Mouse (Mus musculus): ENCODE results near the gene Card14.
A peak's percentile ranks its signal among the peaks of the same experiment; 100 is the strongest.

Gene Card14

DNA sequence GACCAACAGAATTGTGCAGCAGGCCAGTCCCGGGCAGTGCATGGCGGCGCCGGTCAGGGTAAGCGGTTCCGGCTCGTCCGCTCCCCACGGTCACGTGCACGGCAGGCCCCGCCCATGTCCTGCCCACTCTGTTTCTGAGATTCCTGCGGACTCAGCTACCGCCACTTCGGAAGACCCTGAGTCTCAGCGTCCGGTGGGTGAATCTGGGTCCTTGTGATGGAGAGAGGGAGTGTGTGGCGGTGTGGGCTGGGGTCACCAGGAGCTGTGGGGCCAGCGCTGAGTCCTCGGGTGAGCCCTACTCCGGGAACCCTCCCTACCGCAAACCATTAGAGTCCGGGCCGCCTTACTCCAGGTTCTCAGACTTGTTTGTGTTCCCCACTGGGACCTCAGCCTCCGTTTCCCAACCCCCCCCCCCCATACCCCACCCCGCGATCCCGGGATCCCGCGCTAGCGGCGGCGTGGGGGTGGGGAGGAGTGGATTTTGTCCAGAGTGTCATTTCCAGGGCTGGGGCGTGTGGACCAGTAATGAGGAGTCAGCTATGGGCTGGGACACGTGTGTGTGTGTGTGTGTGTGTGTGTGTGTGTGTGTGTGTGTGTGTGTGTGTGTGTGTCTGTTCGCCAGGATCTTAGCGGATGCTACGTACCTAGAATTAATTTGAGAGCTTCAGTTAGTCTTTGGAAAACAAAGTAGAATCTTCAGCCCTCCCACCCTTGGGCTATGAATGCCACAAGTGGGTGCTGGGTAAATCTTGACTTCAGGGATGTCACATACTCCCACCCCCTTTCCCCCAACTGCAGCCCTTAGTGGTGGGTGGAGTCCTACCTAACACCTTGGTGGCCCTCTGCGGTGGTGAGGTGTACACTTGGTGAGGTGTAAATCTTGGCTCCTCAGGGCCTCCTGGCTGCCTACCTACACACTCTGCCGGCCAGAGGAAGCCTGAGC, 48.1 kb downstream of the Card14 start, which contains the start of the genes Sgsh and Slc26a11:
TSS of gene Sgsh (minus strand) at position 94 of the 943 bp plus-strand sequence.
TSS of gene Slc26a11 (plus strand) at position 115 of the 943 bp plus-strand sequence.
- Histone ChIP-seq H3K4me3 (replicated peaks; ENCODE audit: low read length) (peak within 1 kb of the TSS; percentile 84), H3K4me1 (replicated peaks; ENCODE audit: low read depth, low read length) (peaks cover 35% of the 10 kb centered on the region), H3K9me3 (ENCODE audit: low read length) (no peaks in the 10 kb centered on the region), H3K36me3 (ENCODE audit: insufficient read depth, low read length) (peaks cover 5% of the 10 kb centered on the region; the same call in 1 of the 2 replicates), H3K27me3 (ENCODE audit: insufficient read depth, low read length) (peaks cover 38% of the 10 kb centered on the region)
- TF ChIP-seq NANOG (IDR thresholded peaks at IDR 0.05; ENCODE audit: borderline replicate concordance, low read length): no peak
- TF ChIP-seq POU5F1 (IDR thresholded peaks at IDR 0.05; ENCODE audit: borderline replicate concordance, low read length): no peak
- TF ChIP-seq CTCF (conservative IDR thresholded peaks at IDR 0.05; ENCODE audit: low read length): no peak

- peaks cover 34% of the 10 kb centered on the region for H3K4me1 ChIP-seq (replicated peaks; ENCODE audit: low read depth, low read length)
- H3K27me3 ChIP-seq (ENCODE audit: insufficient read depth, low read length): peaks cover 24% of the 10 kb centered on the region
- TF ChIP-seq CTCF (conservative IDR thresholded peaks at IDR 0.05; ENCODE audit: low read length) (no peak), NANOG (IDR thresholded peaks at IDR 0.05; ENCODE audit: borderline replicate concordance, low read length) (no peak), POU5F1 (IDR thresholded peaks at IDR 0.05; ENCODE audit: borderline replicate concordance, low read length) (no peak)
Observed at GRCm38 (mm10) chr11:119359089-119359488, 51.5 kb downstream of the Card14 start.

DNA sequence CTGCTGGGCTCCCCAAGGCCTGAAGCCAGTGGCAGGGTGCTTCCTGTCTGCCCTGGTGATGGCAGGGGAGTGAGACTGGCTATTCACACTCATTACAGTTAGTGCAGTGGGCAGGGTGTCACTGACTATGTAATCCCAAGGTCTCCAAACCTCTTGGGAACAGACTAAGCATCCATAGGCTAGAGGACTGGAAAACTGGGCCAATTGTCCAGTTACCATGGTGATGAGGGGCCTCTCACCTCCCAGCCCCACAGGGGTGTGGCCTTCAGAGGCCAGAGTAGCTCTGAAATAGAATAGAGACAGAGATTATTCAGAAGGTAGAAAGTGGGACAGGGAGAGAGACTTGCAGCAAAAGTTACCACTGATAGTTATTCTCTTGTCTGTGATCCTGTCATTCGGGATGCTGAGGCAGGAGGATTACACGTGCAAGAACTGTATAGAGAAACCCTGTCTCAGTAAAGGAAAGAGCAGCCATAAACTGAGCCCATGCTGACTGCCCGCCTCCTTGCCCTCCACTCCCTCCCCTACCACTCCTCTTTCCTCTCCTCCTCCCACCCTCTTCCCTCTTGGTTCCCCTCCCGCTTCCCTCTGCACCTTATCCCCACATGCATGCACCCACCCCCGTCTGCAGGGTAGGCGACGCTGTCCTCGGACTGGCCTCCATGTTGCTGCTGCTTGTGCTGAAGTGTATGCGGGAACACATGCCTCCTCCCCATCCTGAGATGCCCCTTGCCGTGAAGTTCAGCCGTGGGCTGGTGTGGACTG, 55.4 kb downstream of the Card14 start:
- peak overlapping the region; percentile 54 for H3K4me3 ChIP-seq (replicated peaks; ENCODE audit: low read length)
- no peaks in the 10 kb centered on the region for H3K9me3 ChIP-seq (ENCODE audit: low read length)
- H3K4me1 ChIP-seq (replicated peaks; ENCODE audit: low read depth, low read length): peaks cover 25% of the 10 kb centered on the region
- peaks cover 2% of the 10 kb centered on the region; the same call in 1 of the 2 replicates for H3K36me3 ChIP-seq (ENCODE audit: insufficient read depth, low read length)
- TF ChIP-seq POU5F1 (IDR thresholded peaks at IDR 0.05; ENCODE audit: borderline replicate concordance, low read length) (no peak), NANOG (IDR thresholded peaks at IDR 0.05; ENCODE audit: borderline replicate concordance, low read length) (no peak), CTCF (conservative IDR thresholded peaks at IDR 0.05; ENCODE audit: low read length) (no peak)
- no peaks in the 10 kb centered on the region for H3K27me3 ChIP-seq (ENCODE audit: insufficient read depth, low read length)

More at GRCm38 (mm10) chr11:119359089-119359488, 51.5 kb downstream of the Card14 start:
- H3K4me3 ChIP-seq (replicated peaks; ENCODE audit: low read length): no peak overlapping the region
- no peaks in the 10 kb centered on the region for H3K9me3 ChIP-seq (ENCODE audit: low read length)
- peaks cover 5% of the 10 kb centered on the region; the same call in 1 of the 2 replicates for H3K36me3 ChIP-seq (ENCODE audit: insufficient read depth, low read length)

DNA sequence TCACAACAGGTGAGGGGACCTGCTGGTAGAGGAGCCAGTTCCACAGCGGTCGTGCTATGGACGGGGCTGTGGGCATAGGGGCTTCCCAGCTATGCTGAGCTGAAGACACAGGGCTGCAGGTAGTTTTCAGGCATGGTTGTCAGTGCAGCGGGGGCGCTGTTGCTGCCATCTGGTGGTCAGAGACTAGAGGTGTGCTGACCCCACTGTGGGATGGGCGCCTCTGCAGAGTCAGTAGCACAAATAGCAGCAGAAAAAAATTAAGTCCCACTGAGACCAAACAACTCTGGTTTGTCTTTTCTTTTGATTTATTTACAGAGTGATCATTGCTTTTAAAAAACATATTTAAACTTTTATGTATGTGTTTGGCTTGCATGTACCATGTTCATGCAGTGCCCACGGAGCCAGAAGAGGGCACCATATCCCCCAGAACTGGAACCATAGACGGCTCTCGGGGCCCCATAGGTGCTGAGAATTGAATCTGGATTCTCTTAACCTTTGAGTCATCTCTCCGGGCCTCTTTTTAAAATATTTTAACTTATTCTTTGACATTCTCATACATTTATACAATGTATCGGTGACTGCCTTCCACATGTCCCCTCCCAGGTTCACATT, 56.1 kb downstream of the Card14 start:
- H3K36me3 ChIP-seq (ENCODE audit: insufficient read depth, low read length): no peaks in the 10 kb centered on the region
- peaks cover 29% of the 10 kb centered on the region for H3K4me1 ChIP-seq (replicated peaks; ENCODE audit: low read depth, low read length)
- 0 out of 2 replicates have a peak, but pooled peaks cover 1% of the 10 kb centered on the region for H3K27me3 ChIP-seq (ENCODE audit: insufficient read depth, low read length)
- no peaks in the 10 kb centered on the region for H3K9me3 ChIP-seq (ENCODE audit: low read length)
- peak overlapping the region; percentile 54 for H3K4me3 ChIP-seq (replicated peaks; ENCODE audit: low read length)
- TF ChIP-seq POU5F1 (IDR thresholded peaks at IDR 0.05; ENCODE audit: borderline replicate concordance, low read length) (no peak), NANOG (IDR thresholded peaks at IDR 0.05; ENCODE audit: borderline replicate concordance, low read length) (no peak), CTCF (conservative IDR thresholded peaks at IDR 0.05; ENCODE audit: low read length) (peak; percentile 95)

DNA sequence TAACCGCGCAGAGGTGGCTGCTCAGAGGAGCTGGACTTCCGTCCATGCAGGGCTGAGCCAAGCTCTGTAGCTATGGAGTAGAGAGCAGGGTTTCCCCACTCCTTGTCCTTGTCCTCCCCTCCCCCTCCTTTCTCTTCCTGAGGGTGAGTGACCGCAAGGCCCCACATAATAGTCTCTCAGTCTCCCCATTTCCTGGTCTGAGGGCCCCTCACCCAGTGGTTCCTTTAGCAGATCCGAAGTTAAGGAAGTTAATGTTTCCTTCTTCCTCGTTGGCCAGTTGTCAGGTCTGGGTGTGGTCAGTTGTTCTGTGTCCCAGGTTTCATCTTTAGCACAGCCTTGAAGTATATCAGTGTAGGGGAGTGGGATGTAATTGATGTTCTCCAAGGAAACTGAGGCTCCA, 67.9 kb downstream of the Card14 start:
- Histone ChIP-seq H3K4me3 (replicated peaks; ENCODE audit: low read length) (no peak overlapping the region), H3K27me3 (ENCODE audit: insufficient read depth, low read length) (no peaks in the 10 kb centered on the region), H3K36me3 (ENCODE audit: insufficient read depth, low read length) (no peaks in the 10 kb centered on the region; the same call in 1 of the 2 replicates), H3K9me3 (ENCODE audit: low read length) (no peaks in the 10 kb centered on the region), H3K4me1 (replicated peaks; ENCODE audit: low read depth, low read length) (peaks cover 27% of the 10 kb centered on the region)
- TF ChIP-seq CTCF (conservative IDR thresholded peaks at IDR 0.05; ENCODE audit: low read length) (no peak), POU5F1 (IDR thresholded peaks at IDR 0.05; ENCODE audit: borderline replicate concordance, low read length) (no peak), NANOG (IDR thresholded peaks at IDR 0.05; ENCODE audit: borderline replicate concordance, low read length) (no peak)

DNA sequence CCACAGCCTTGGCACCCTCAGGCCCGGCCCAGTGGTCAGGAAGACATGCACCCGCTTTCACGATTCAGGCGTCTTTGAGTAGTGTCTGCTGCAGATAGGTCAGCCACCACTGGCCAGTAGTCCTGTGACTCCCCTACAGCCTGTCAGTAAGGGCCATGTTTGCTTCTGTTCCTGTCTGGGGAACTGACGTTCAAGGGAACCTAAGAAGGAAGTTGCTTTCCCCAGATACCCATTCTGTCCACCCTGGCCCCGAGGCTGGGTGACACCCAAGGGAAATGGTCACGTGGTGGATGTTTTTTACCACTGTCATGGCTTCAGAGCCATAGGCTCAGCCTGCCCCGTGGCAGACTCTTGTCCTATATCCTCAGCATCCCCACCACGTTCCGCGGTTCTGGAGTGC, 69.8 kb downstream of the Card14 start:
- no peak for TF ChIP-seq NANOG (IDR thresholded peaks at IDR 0.05; ENCODE audit: borderline replicate concordance, low read length)
- TF ChIP-seq CTCF (conservative IDR thresholded peaks at IDR 0.05; ENCODE audit: low read length): no peak
- TF ChIP-seq POU5F1 (IDR thresholded peaks at IDR 0.05; ENCODE audit: borderline replicate concordance, low read length): no peak
- Histone ChIP-seq H3K4me3 (replicated peaks; ENCODE audit: low read length) (no peak overlapping the region), H3K27me3 (ENCODE audit: insufficient read depth, low read length) (no peaks in the 10 kb centered on the region), H3K9me3 (ENCODE audit: low read length) (no peaks in the 10 kb centered on the region), H3K4me1 (replicated peaks; ENCODE audit: low read depth, low read length) (peaks cover 42% of the 10 kb centered on the region), H3K36me3 (ENCODE audit: insufficient read depth, low read length) (no peaks in the 10 kb centered on the region; the same call in 1 of the 2 replicates)

- TF ChIP-seq POU5F1 (IDR thresholded peaks at IDR 0.05; ENCODE audit: borderline replicate concordance, low read length) (no peak), CTCF (conservative IDR thresholded peaks at IDR 0.05; ENCODE audit: low read length) (no peak), NANOG (IDR thresholded peaks at IDR 0.05; ENCODE audit: borderline replicate concordance, low read length) (no peak)
- H3K4me1 ChIP-seq (replicated peaks; ENCODE audit: low read depth, low read length): peaks cover 48% of the 10 kb centered on the region
- no peaks in the 10 kb centered on the region; the same call in 1 of the 2 replicates for H3K36me3 ChIP-seq (ENCODE audit: insufficient read depth, low read length)
- no peaks in the 10 kb centered on the region for H3K27me3 ChIP-seq (ENCODE audit: insufficient read depth, low read length)
- H3K9me3 ChIP-seq (ENCODE audit: low read length): no peaks in the 10 kb centered on the region
- no peak overlapping the region for H3K4me3 ChIP-seq (replicated peaks; ENCODE audit: low read length)
Observed at GRCm38 (mm10) chr11:119378551-119378950, 71.0 kb downstream of the Card14 start.
